Mouse (Mus musculus) heart, embryonic 13.5 days (tissue): ENCODE measurements around the gene Rsrc2. TPM values are rescaled to one million over a fixed set of nuclear protein-coding genes. Genes with fewer than 3 reads are reported as not detected.
A peak's percentile ranks its signal among the peaks of the same experiment; 100 is the strongest.
"Not testable (repeated sequence)": the region's sequence is repeated elsewhere in the genome, so short reads cannot be mapped to it uniquely, and the experiment has no call there.

Experiments used
- ATAC-seq: fragments of 200-750 bp; cut with Nextera tagmentation; 2 replicates; pipeline ENCODE4 v1.8.0; 2017; ENCODE audit warnings: moderate TSS enrichment; ENCODE audit not compliant: insufficient number of reproducible peaks, low FRiP score, low TSS enrichment; ENCODE audit errors: extremely low read depth
- H3K27ac ChIP-seq: fragments of 300-500 bp; sonication (generic); replicated peaks from 2 replicates; pipeline ENCODE4 v1.5.1; 2015; ENCODE audit warnings: moderate library complexity, mild to moderate bottlenecking, inconsistent platforms
- H3K27me3 ChIP-seq: fragments of 300-500 bp; sonication (generic); replicated peaks from 2 replicates; pipeline ENCODE4 v1.6.1; 2015; ENCODE audit warnings: mild to moderate bottlenecking, inconsistent platforms
- H3K36me3 ChIP-seq: fragments of 300-500 bp; sonication (generic); 2 replicates; pipeline ENCODE4 v1.6.1; 2015; ENCODE audit warnings: mild to moderate bottlenecking, inconsistent platforms
- H3K4me1 ChIP-seq: fragments of 300-500 bp; sonication (generic); 2 replicates; pipeline ENCODE4 v1.6.1; 2015; ENCODE audit warnings: inconsistent platforms
- H3K4me2 ChIP-seq: fragments of 300-500 bp; sonication (generic); 2 replicates; pipeline ENCODE4 v1.6.1; 2015; ENCODE audit warnings: inconsistent platforms, mild to moderate bottlenecking, moderate library complexity
- H3K4me3 ChIP-seq: fragments of 300-500 bp; sonication (generic); 2 replicates; pipeline ENCODE4 v1.5.1; 2015; ENCODE audit warnings: moderate library complexity, mild to moderate bottlenecking, inconsistent platforms
- H3K9ac ChIP-seq: fragments of 300-500 bp; sonication (generic); 2 replicates; pipeline ENCODE4 v1.6.1; 2015; ENCODE audit warnings: inconsistent platforms, mild to moderate bottlenecking, moderate library complexity
- H3K9me3 ChIP-seq: fragments of 300-500 bp; sonication (generic); 2 replicates; pipeline ENCODE4 v1.6.1; 2016; ENCODE audit warnings: inconsistent platforms
- WGBS: fragments of 180-500 bp; shearing (Covaris S2); methylation state at CpG from one replicate; pipeline ENCODE4 v1.1.7; 2015; ENCODE audit warnings: mixed read lengths; 5-methylcytosine and 5-hydroxymethylcytosine counted together
- polyA plus RNA-seq: library from polyadenylated mRNA; unstranded; fragments of >200 nt; fragmentation: Nextera tagmentation; extraction: Ambion mirVana; gene quantifications from 2 replicates; pipeline ENCODE4 v1.2.1, GENCODE M21; 2015

Rsrc2 gene
- polyA plus RNA-seq, 1 experiment from 2014 or later: 73.5 TPM

DNA sequence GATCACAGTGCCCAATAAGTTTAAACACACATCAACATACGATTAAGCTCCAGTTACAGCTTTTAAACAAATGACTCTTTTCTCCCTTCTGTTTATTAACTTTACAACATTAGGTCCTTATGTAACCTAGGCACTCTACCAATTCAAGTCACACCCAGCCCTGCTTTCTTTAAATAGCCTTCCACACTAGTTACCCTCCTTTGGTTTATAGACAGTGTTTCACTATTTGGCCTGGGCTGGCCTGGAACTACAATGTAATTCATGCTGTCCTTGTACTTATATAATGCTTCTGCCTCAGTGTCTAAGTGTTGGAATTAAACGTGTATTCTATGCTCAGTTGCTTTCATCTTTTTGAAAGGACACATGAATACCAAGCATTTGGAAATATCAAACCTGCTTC lies 4.9 kb downstream of the Rsrc2 start:
- H3K4me1 ChIP-seq: peaks cover 31% of the 10 kb centered on the region
- H3K27me3 ChIP-seq: no peaks in the 10 kb centered on the region
- H3K4me2 ChIP-seq: no peak overlapping the region
- H3K4me3 ChIP-seq: no peak overlapping the region
- no peak overlapping the region for H3K27ac ChIP-seq
- H3K9me3 ChIP-seq: no peaks in the 10 kb centered on the region
- WGBS: 89% methylated on average over 2 of the region's 2 CpGs
- peaks cover 58% of the 10 kb centered on the region for H3K36me3 ChIP-seq
- ATAC-seq: no peak
- no peak overlapping the region for H3K9ac ChIP-seq

GRCm38 (mm10) chr5:123730981-123731380 lies 18.2 kb downstream of the Rsrc2 start:
- Histone ChIP-seq H3K9ac (no peak overlapping the region), H3K36me3 (peaks cover 86% of the 10 kb centered on the region)
- WGBS: 95% methylated on average over 2 of the region's 2 CpGs

GRCm38 (mm10) chr5:123723816-123724215 lies 25.4 kb downstream of the Rsrc2 start:
- H3K4me3 ChIP-seq, ATAC-seq, H3K4me2 ChIP-seq, H3K9me3 ChIP-seq, H3K4me1 ChIP-seq, H3K9ac ChIP-seq, H3K27ac ChIP-seq, H3K27me3 ChIP-seq: not testable (repeated sequence)
- H3K36me3 ChIP-seq: peaks cover 18% of the 10 kb centered on the region
- WGBS: 89% methylated on average over 7 of the region's 7 CpGs

More at GRCm38 (mm10) chr5:123730981-123731380, 18.2 kb downstream of the Rsrc2 start:
- H3K27ac ChIP-seq: no peak overlapping the region
- no peak for ATAC-seq
- H3K27me3 ChIP-seq: no peaks in the 10 kb centered on the region
- H3K9me3 ChIP-seq: no peaks in the 10 kb centered on the region
- no peak overlapping the region for H3K4me3 ChIP-seq
- no peak overlapping the region for H3K4me2 ChIP-seq
- H3K4me1 ChIP-seq: no peaks in the 10 kb centered on the region

DNA sequence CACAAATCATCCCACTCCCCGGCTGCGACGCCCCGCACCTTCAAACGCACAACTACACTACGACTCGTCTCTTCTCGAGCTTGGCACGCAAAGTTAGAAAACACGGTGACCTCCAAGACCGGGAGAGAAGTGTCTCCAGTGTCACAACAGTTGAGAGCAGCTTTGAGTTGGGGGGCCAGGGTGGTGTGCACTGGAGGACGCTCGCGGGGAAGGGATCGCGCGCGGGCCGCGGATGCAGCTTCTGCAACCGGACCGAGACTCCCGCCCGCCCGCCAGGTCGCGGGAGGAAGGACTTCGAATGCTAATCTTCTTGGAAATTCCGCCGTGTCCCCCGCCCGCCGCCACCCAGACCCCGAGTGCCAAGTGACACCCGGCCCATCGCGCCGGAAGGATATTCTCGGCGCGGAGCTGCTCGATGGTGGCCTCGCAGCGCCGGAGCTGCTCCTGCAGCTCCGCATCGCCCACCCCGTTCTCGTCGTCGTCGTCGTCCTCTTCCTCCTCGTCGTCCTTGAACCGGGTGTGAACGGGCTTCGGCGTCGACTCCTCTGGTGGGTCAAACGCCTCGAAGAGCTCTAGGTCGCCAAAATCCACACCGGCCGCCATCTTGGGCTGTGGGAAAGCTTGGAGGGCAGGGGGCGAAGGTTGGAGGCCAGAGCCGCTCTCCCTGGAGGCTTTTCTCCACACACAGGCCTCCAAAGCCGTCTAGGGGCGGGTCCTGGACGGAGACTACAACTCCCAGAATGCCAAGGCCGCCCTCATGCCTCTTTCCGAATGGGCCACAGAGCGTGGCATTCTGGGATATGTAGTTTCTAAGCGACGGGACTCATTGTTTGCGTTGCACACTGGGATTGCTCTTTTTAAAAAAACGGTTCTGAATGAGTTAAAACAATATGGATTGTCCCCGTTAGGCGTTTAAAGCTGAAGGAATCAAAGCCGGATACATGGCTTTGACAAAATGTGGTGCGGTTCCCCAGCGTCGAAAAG lies 28.6 kb downstream of the Rsrc2 start, which contains the start of gene Zcchc8:
TSS of gene Zcchc8 (minus strand) at position 773 of the 984 bp plus-strand sequence.
- Histone ChIP-seq H3K27ac (peak within 1 kb of the TSS; percentile 90), H3K9ac (peak within 1 kb of the TSS; percentile 98), H3K36me3 (peaks cover 20% of the 10 kb centered on the region), H3K9me3 (no peaks in the 10 kb centered on the region), H3K27me3 (no peaks in the 10 kb centered on the region), H3K4me3 (peak within 1 kb of the TSS; percentile 94), H3K4me1 (peaks cover 27% of the 10 kb centered on the region), H3K4me2 (peak within 1 kb of the TSS; percentile 81)
- peak; percentile 99 for ATAC-seq
- WGBS: under 1% methylated on average over 81 of the region's 83 CpGs

DNA sequence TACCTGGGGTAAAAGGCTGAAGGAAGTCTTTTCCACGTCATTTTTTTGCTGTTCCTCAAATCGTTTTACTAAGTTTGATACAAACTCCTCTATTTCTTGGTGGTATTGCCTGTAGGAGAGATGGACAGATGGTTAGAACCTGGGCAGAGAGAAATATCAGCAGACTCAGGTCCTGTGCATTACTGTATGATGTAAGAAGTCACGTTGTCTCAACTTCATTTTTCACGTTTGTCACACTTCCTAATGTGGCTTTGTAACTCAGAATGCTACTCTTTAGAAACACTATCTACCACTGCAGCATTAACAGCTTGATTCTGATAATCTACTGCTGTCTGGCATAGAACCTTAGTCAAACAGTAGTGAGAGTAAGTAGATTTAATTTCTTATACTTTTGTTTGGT lies 34.6 kb downstream of the Rsrc2 start:
- WGBS: 83% methylated on average over 4 of the region's 4 CpGs
- no peak overlapping the region for H3K4me3 ChIP-seq
- no peak for ATAC-seq
- no peaks in the 10 kb centered on the region for H3K9me3 ChIP-seq
- peaks cover 26% of the 10 kb centered on the region for H3K4me1 ChIP-seq
- H3K9ac ChIP-seq: no peak overlapping the region
- peaks cover 80% of the 10 kb centered on the region for H3K36me3 ChIP-seq
- H3K4me2 ChIP-seq: no peak overlapping the region
- H3K27me3 ChIP-seq: no peaks in the 10 kb centered on the region
- H3K27ac ChIP-seq: no peak overlapping the region

- H3K9me3 ChIP-seq: no peaks in the 10 kb centered on the region
- H3K4me3 ChIP-seq: no peak overlapping the region
- H3K36me3 ChIP-seq: peaks cover 88% of the 10 kb centered on the region
- no peak overlapping the region for H3K27ac ChIP-seq
- no peaks in the 10 kb centered on the region for H3K27me3 ChIP-seq
- WGBS: 90% methylated on average over 6 of the region's 6 CpGs
- H3K4me1 ChIP-seq: peaks cover 18% of the 10 kb centered on the region
- H3K9ac ChIP-seq: no peak overlapping the region
- ATAC-seq: no peak
- no peak overlapping the region for H3K4me2 ChIP-seq
These were observed 35.4 kb downstream of the Rsrc2 start for GRCm38 (mm10) chr5:123713782-123714181.

GRCm38 (mm10) chr5:123709571-123709970 lies 39.6 kb downstream of the Rsrc2 start:
- Histone ChIP-seq H3K4me1 (no peaks in the 10 kb centered on the region), H3K9me3 (no peaks in the 10 kb centered on the region), H3K4me2 (no peak overlapping the region), H3K36me3 (peaks cover 98% of the 10 kb centered on the region), H3K9ac (no peak overlapping the region), H3K27ac (no peak overlapping the region), H3K4me3 (no peak overlapping the region), H3K27me3 (no peaks in the 10 kb centered on the region)
- ATAC-seq: no peak
- WGBS: 92% methylated on average over 4 of the region's 4 CpGs

GRCm38 (mm10) chr5:123708598-123708997 lies 40.6 kb downstream of the Rsrc2 start:
- Histone ChIP-seq H3K36me3 (peaks cover 98% of the 10 kb centered on the region), H3K9me3 (no peaks in the 10 kb centered on the region), H3K4me2 (no peak overlapping the region), H3K27ac (no peak overlapping the region), H3K27me3 (no peaks in the 10 kb centered on the region), H3K9ac (no peak overlapping the region), H3K4me1 (no peaks in the 10 kb centered on the region), H3K4me3 (no peak overlapping the region)
- 93% methylated on average over 12 of the region's 12 CpGs for WGBS
- no peak for ATAC-seq

GRCm38 (mm10) chr5:123700625-123701024 lies 48.6 kb downstream of the Rsrc2 start:
- Histone ChIP-seq H3K36me3 (peaks cover 82% of the 10 kb centered on the region), H3K27ac (peak overlapping the region; percentile 30; the same call in 1 of the 2 replicates), H3K9ac (no peak overlapping the region), H3K4me1 (peaks cover 10% of the 10 kb centered on the region), H3K4me2 (no peak overlapping the region), H3K4me3 (no peak overlapping the region), H3K27me3 (no peaks in the 10 kb centered on the region), H3K9me3 (no peaks in the 10 kb centered on the region)
- WGBS: 56% methylated on average over 11 of the region's 11 CpGs
- no peak for ATAC-seq

DNA sequence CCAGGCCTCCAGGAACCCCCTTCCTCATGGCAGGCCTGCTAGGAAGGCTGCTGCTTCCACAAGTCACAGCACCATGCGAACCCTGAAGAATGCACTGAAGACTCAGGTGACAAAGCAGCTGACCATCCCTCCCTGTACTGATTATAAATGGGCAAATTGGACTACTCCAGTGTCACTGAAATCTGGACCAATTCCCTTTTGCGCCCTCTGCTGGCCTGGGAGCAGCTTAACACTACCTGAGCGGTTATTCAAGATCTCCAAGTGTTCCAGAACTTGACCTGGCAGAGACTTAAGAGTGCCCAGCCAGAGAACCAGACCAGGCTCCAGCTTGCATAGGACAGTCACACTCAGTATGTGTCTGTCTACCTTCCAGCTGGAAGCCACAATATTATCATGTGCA lies 50.0 kb downstream of the Rsrc2 start:
- H3K4me2 ChIP-seq: no peak overlapping the region
- H3K9ac ChIP-seq: no peak overlapping the region
- no peak overlapping the region for H3K4me3 ChIP-seq
- no peaks in the 10 kb centered on the region for H3K9me3 ChIP-seq
- peaks cover 17% of the 10 kb centered on the region for H3K4me1 ChIP-seq
- H3K27ac ChIP-seq: no peak overlapping the region
- 23% methylated on average over 3 of the region's 3 CpGs for WGBS
- H3K27me3 ChIP-seq: no peaks in the 10 kb centered on the region
- peaks cover 68% of the 10 kb centered on the region for H3K36me3 ChIP-seq
- no peak for ATAC-seq

DNA sequence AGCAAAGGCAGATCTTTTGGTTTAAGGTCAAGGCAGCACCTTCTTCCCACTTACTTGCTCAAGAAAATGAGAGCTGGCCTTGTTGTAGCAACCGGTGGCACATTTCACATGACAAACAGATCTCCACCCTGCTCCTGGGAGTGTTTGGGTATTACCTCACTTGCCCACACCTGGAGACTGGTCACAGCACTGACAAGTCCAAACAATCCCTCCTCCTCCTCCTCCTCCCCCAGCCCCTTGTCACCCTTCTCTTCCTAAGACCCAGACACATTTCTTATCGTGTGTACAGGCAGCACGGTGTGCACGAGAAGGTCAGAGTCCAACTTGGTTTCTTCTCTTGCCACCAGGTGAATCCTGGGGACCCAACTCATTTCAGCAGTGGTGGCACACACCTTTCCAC lies 52.3 kb downstream of the Rsrc2 start:
- H3K27me3 ChIP-seq: no peaks in the 10 kb centered on the region
- H3K36me3 ChIP-seq: peaks cover 46% of the 10 kb centered on the region
- WGBS: 63% methylated on average over 4 of the region's 4 CpGs
- H3K9ac ChIP-seq: no peak overlapping the region
- peaks cover 27% of the 10 kb centered on the region for H3K4me1 ChIP-seq
- H3K9me3 ChIP-seq: no peaks in the 10 kb centered on the region
- no peak for ATAC-seq
- no peak overlapping the region for H3K27ac ChIP-seq
- no peak overlapping the region for H3K4me2 ChIP-seq
- H3K4me3 ChIP-seq: no peak overlapping the region

GRCm38 (mm10) chr5:123696244-123696643 lies 53.0 kb downstream of the Rsrc2 start:
- WGBS: 92% methylated on average over 7 of the region's 7 CpGs
- Histone ChIP-seq H3K9ac (no peak overlapping the region), H3K9me3 (no peaks in the 10 kb centered on the region), H3K27ac (no peak overlapping the region), H3K36me3 (peaks cover 39% of the 10 kb centered on the region), H3K4me3 (no peak overlapping the region), H3K4me1 (peaks cover 27% of the 10 kb centered on the region), H3K27me3 (no peaks in the 10 kb centered on the region), H3K4me2 (no peak overlapping the region)
- ATAC-seq: no peak
